Mouse (Mus musculus) gastrocnemius, postnatal 10 days (tissue): ENCODE data around the gene Rasgrp2. TPM values are rescaled to one million over a fixed set of nuclear protein-coding genes. Genes with fewer than 3 reads are reported as not detected.

Source experiments
- DNase-seq: peaks from one replicate; pipeline ENCODE4 v3.0.0; 2021; ENCODE audit warnings: mixed read lengths
- total RNA-seq, 2 experiments: library from RNA; stranded (reverse); gene quantifications; 2 replicates each; pipeline ENCODE4 v1.2.3; 2021

Rasgrp2 gene
- total RNA-seq, 2 experiments from 2014 or later = 30.5 to 31.4 TPM

DNA sequence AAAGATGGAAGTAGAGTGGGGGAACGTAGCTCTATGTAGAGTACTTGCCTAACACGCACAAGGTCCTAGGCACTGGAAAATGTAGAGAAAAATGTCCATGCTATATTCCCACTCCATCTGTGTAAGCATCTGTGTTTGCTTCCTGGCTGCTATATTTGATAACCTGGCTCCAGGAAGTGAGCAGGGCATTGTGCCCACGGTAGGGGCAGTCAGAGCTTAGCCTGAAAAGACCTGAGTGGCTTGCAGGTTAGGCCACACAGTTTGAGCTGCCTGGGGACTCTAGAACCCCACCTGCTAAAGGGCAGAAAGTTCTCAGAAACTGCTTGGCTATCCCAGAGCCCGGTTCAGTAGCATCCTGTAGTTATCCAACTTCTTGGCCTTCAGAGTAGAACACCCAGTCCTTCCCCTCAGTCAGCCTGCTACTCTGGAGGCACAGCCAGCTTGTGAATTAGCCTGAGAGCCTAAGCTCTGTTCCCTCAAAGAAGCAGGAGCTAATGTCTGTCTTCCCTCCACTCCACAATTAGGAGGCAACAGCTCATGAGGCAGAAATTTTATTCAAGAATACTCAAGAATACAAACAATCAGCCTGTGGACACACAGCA, 16.7 kb upstream of the Rasgrp2 start:
- no peak for DNase-seq

DNA sequence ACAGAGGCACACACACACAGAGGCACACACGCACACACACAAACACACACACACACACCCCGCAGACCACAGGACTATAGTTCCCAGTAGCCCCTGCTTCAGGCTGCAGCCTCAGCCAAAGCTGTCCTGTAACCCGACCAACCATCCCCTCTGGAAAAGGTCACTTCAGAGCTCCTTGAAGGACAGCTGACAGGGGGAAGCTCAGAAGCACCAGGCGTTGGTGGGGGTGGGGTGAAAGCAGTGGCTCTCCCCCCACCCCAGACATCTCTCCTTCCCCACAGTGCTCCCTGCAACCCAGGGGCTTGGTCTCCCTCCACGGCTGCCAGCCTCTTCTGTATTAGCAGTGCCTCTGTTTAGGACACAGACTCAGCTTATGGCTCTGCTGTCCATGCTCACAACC, 15.7 kb upstream of the Rasgrp2 start:
- no peak for DNase-seq

DNA sequence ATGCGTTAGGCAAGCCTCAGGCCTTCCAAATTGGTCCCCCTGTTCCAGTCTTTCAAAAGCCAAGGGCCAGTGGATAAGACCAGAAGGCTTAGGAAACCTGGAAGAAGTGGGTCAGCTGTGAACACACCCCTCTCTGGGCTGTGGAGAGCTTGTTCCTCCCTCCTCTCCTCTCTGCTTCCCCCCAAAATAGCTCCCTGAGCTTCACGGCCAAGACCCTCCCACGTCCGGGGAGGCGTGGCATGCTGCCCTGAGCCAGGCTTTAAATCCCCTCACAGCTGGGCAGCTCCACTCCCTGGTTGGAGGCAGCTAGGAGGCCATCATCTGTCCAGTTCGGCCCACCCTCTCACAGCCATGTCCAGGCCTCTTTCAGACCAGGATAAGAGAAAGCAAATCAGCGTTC, 15.0 kb upstream of the Rasgrp2 start, which contains the start of gene Pygm:
TSS of gene Pygm (plus strand) at position 272 of the 400 bp plus-strand sequence.
- DNase-seq = peak; percentile 90

GRCm38 (mm10) chr19:6384954-6385353, 14.2 kb upstream of the Rasgrp2 start:
- DNase-seq = peak; percentile 54

GRCm38 (mm10) chr19:6385419-6385818, 13.7 kb upstream of the Rasgrp2 start:
- no peak for DNase-seq

GRCm38 (mm10) chr19:6385821-6386220, 13.3 kb upstream of the Rasgrp2 start:
- no peak for DNase-seq

DNA sequence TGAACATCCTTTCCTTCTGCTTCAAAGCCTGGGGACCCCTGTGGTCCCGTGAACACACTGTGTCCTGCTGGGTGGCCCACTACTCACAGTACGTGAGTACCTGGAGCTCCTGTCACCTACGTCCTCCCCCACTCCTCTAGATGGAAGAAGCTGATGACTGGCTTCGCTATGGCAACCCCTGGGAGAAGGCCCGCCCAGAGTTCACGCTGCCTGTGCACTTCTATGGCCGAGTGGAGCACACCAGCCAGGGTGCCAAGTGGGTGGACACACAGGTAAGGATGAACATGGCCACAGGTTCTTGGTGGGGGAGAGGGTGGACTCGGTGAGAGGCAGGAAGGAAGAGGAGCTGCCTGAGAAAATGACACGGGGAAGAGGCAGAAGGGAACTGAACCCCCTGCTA, 12.9 kb upstream of the Rasgrp2 start:
- DNase-seq = no peak

GRCm38 (mm10) chr19:6388006-6388405, 11.1 kb upstream of the Rasgrp2 start:
- peak; percentile 59 for DNase-seq

DNA sequence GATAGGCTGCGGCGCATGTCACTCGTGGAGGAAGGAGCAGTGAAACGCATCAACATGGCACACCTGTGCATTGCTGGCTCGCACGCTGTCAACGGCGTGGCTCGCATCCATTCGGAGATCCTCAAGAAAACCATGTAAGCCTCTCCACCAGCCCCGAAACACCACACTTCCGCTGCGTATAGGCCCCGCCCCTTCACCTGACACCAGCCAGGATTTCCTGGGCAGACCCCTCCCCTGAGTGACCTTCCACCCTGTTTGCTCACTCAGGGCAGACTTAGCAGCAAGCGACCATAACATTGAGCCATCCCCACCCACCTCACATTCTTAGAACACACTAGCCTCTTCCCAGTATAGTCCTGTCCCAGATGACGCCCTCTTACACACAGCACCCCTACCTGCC, 9.3 kb upstream of the Rasgrp2 start:
- no peak for DNase-seq

DNA sequence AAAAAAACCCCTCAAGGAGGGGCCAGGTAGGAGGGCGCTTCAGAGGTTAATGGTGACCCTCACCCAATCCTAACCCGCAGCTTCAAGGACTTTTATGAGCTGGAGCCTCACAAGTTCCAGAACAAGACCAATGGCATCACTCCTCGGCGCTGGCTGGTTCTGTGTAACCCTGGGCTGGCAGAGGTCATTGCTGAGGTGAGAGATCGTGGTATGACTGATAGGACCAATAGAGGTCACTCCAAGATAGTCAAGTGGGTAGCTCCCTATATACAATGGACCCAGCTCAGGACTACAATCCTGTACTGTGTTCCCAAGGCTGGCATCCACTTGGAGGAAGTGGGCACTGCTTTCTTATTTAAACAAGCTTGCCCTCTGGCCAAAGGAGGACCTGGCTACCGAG, 8.9 kb upstream of the Rasgrp2 start:
- no peak for DNase-seq

DNA sequence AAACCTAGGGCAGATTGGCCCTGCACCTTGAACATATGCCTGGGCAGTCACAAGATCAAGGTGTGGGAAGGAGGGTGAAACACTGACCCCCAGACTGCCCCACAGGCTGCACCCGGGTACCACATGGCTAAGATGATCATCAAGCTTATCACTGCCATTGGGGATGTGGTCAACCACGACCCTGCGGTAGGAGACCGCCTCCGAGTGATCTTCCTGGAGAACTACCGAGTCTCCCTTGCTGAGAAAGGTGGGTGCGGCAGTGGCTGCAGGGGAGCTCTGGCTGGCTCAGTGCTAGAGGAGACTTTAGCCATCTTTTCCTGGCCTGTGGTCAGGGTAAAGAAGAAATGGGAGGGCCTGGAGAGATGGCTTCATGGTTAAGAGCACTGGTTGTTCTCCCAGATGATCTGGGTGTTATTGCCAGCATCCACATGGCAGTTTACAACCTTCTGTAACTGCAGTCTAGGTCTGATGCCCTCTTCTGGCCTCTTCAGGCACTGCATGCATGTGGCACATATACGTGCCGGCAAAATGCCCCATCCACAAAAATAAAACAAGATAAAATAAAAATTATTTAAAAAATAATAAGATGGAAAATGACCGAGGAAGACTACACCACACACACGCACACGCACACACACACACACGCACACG, 6.3 kb upstream of the Rasgrp2 start:
- no peak for DNase-seq

DNA sequence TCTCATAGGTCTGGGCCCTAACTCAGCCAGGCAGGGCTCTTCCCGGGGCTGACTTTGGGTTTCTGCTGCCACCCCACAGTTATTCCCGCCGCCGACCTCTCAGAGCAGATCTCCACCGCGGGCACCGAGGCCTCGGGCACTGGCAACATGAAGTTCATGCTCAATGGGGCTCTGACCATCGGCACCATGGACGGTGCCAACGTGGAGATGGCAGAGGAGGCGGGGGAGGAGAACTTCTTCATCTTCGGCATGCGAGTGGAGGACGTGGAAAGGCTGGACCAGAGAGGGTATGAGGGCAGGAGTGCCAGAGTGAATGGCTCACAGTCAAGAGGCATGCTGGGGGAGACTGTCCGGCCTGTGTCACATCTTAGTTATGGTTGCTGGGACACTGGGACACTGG, 5.5 kb upstream of the Rasgrp2 start:
- DNase-seq = no peak

GRCm38 (mm10) chr19:6396237-6396636, 2.9 kb upstream of the Rasgrp2 start:
- no peak for DNase-seq

- DNase-seq = no peak
Measured at GRCm38 (mm10) chr19:6397582-6398249, 1.4 kb upstream of the Rasgrp2 start.

GRCm38 (mm10) chr19:6398447-6399284, 474 bp upstream of the Rasgrp2 start:
- peak; percentile 73 for DNase-seq

DNA sequence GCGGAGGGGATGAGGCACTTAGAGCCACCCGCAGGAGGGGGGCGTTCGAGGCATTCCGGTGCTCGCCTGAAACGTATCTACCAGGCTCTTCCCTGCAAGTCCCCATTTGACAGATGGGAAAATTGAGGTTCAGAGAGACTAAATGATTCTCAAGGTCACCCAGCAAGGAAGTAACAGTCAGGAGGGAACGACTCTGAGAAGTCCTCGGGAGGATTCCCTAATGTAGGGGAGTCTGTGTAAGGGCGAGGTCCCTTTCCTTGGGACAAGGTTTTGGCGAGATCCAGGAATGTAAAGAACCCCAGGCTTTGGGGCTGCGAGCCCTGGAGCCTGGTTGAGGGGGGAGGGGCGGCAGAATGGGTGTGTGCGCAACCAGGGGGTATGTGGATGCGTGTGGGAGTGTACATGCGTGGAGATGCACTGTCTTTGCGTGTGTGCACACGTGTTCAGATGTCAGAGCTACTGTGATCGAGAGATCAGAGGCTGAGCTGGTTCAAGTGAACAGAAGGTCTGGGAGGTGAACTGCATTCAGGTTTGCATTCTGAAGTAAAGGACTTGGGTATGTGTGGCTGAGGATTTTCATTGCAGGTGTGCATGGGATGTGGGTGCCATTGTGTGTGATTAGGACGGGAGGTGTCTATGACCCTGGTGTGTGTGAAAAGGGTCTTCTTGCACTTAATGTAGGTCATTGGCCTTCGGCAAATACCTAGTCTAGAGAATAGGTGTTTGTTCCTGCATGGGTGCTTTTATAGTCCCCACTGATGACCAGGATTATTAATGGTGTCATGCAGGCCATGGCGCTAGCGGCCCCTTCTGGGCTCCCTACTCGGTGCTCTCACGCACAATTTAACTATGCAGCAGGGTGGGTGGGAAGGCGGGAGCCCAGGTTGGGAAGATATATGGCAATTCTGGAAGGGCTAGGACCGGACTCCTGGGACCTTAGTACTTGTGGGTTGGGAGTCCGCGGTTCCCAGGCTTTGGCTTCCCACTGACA, 1.3 kb downstream of the Rasgrp2 start:
- no peak for DNase-seq

- DNase-seq = peak; percentile 86
Measured at GRCm38 (mm10) chr19:6401131-6401815, 2.1 kb downstream of the Rasgrp2 start.

DNA sequence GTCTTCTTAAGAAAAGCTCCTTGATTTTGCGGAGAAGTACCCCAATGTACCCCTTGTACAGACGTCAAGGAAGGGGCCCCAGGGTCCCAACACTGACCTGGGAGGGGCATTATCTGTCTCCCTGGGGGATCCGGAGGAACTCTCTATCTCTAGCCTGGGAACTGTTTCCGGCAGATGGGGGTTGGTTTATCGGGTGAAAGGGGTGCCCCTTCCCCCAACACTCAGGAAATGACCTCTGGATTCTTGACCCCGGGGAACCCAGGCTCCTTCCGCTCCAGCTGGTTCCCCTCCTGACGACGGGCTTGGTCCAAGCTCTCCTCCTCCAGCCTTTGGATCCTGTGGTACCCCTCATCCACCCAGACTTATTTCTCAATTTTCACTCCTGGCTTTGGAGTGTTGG, 2.8 kb downstream of the Rasgrp2 start:
- no peak for DNase-seq

DNA sequence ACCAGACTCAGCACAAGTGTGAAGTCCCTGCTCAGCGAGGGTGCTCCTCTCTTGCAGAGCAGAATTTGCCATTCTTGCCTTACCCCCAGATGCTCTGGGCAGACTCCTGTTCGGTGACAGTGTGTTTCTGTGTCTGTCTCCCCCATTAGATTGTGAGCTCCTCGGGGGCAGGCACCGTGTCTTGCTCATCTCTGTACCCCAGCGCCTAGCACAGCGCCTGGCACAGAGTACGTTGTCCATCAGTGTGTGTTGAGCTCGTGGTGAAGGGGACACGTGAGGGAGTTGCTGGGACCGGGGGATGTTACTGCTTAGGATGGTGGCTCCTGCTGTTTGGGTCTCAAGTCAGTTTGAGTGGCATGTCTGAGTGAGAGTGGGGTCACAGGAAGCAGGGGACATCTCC, 4.7 kb downstream of the Rasgrp2 start:
- DNase-seq = no peak

DNA sequence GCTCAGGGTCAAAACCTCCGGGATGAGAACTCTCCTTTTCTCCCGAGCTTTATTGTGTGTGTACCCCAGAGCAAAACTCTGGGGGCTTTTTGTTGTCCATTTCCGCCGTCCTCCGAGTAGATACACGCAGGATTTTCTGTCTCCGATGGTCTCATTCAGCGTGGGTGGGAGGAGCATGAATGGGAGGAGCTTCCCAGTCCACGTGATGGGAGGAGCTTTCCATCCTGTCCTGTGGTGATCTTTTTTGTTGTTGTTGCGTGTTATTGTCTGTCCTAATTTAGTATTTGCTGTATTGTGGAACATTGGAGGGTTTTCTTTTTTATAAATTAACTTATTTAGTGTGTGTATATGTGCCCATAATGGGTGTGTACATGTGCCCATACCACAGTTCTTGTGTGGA, 6.3 kb downstream of the Rasgrp2 start:
- DNase-seq = no peak

DNA sequence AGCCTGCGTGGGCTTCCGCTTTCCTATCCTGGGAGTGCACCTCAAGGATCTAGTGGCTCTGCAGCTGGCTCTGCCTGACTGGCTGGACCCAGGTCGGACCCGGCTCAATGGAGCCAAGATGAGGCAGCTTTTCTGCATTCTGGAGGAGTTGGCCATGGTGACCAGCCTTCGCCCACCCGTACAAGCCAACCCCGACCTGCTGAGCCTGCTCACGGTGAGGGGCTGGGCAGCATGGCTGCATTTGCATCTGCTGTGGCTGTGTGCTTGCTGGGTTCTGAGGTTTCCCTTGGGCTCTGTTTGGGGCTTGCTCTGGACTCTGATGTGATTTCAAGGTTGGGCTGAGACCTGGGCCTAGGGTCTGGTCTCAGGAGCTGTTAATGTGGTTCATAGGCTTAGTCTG, 8.0 kb downstream of the Rasgrp2 start:
- no peak for DNase-seq
